Mouse (Mus musculus): ENCODE results near the gene Olfr814.

DNA sequence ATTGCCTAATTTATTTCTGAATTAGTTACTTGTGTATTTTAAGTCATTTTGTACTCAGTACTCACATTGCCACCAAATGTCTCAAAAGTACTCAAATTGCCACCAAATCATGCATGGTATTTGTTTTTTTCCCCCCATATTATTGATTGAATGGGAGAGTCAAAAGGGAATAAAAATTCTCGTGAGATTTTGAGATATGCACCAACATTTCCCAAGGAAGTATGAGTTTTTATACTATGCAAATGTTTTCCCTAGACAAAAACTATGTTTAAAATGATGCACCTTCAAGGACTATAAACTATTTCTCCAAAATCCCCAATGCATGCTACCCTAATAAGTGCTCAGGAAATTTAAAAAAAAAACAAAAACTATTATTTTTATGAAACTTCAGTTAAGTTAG lies 35.8 kb upstream of the Olfr814 start, which contains the start of gene Olfr816:
- TF ChIP-seq CTCF (IDR thresholded peaks at IDR 0.05; ENCODE audit: control insufficient read depth, insufficient read depth, insufficient replicate concordance, low read depth, low read length), result no peak
- no peak for TF ChIP-seq POLR2A (IDR thresholded peaks at IDR 0.05; ENCODE audit: control insufficient read depth, low read depth, low read length)

Measured in testis, adult 2 months (tissue).